Mouse (Mus musculus) 3T3-L1 (cell line): ENCODE measurements around the gene Vil1.

Experiments used
- DNase-seq: peaks from one replicate; pipeline ENCODE4 v3.0.0-alpha.2; 2015; ENCODE audit warnings: low read depth, low spot score

Vil1 gene

GRCm38 (mm10) chr1:74412711-74413110, 3.5 kb downstream of the Vil1 start:
- no peak for DNase-seq

GRCm38 (mm10) chr1:74415143-74415542, 6.0 kb downstream of the Vil1 start:
- DNase-seq, result peak; percentile 15

- no peak for DNase-seq
Measured at GRCm38 (mm10) chr1:74418747-74419439, 9.7 kb downstream of the Vil1 start.

GRCm38 (mm10) chr1:74419440-74419794, 10.2 kb downstream of the Vil1 start:
- no peak for DNase-seq

- no peak for DNase-seq
Measured at GRCm38 (mm10) chr1:74423147-74423546, 14.0 kb downstream of the Vil1 start.

GRCm38 (mm10) chr1:74425845-74426244, 16.7 kb downstream of the Vil1 start:
- no peak for DNase-seq

GRCm38 (mm10) chr1:74433220-74433619, 24.0 kb downstream of the Vil1 start:
- DNase-seq, result no peak

- DNase-seq, result peak; percentile 14
Measured at GRCm38 (mm10) chr1:74434596-74434995, 25.4 kb downstream of the Vil1 start.

GRCm38 (mm10) chr1:74435563-74435962, 26.4 kb downstream of the Vil1 start:
- no peak for DNase-seq

GRCm38 (mm10) chr1:74437702-74438427, 28.7 kb downstream of the Vil1 start:
- peak; percentile 96 for DNase-seq

GRCm38 (mm10) chr1:74439166-74439876, 30.1 kb downstream of the Vil1 start:
- no peak for DNase-seq

GRCm38 (mm10) chr1:74444538-74444937, 35.4 kb downstream of the Vil1 start:
- no peak for DNase-seq

- peak; percentile 68 for DNase-seq
Measured at GRCm38 (mm10) chr1:74452611-74453045, 43.5 kb downstream of the Vil1 start.

GRCm38 (mm10) chr1:74460273-74460672, 51.1 kb downstream of the Vil1 start:
- DNase-seq, result peak; percentile 63
